Mouse (Mus musculus): Measurements from ENCODE around the gene Ctla4.
A peak's percentile ranks its signal among the peaks of the same experiment; 100 is the strongest.

The Ctla4 gene

GRCm38 (mm10) chr1:60961080-60961479 is 74.3 kb downstream of the Ctla4 start:
- peak; percentile 74 for DNase-seq (ENCODE audit: low read depth)

- no peak for DNase-seq (ENCODE audit: low read depth)
Observed at GRCm38 (mm10) chr1:60962095-60962494, 75.3 kb downstream of the Ctla4 start.
